Mouse (Mus musculus): Measurements from ENCODE around the gene Adam15.

- TF ChIP-seq CTCF (IDR thresholded peaks at IDR 0.05; ENCODE audit: borderline replicate concordance, extremely low read depth, insufficient read depth, insufficient read length) (no peak), POLR2A (IDR thresholded peaks at IDR 0.05; ENCODE audit: borderline replicate concordance, extremely low read depth, insufficient read depth, insufficient read length, poor library complexity, severe bottlenecking) (no peak)
These were observed 8.0 kb downstream of the Adam15 start for GRCm38 (mm10) chr3:89341794-89342193.

All from brain, embryonic 14.5 days (tissue).